Mouse (Mus musculus) Patski (cell line): ENCODE measurements around the gene Clcf1. TPM values are rescaled to one million over a fixed set of nuclear protein-coding genes. Genes with fewer than 3 reads are reported as not detected.
A peak's percentile ranks its signal among the peaks of the same experiment; 100 is the strongest.
"Not testable (repeated sequence)": the region's sequence is repeated elsewhere in the genome, so short reads cannot be mapped to it uniquely, and the experiment has no call there.

Experiments used
- ATAC-seq: fragments of 100-300 bp; one replicate; pipeline ENCODE4 v1.8.0; 2021
- CTCF ChIA-PET: fragments of 350-600 bp; sonication (Branson Sonifier 250); formaldehyde crosslinking; loops from one replicate; lab custom pipeline; 2022; ENCODE audit warnings: inconsistent platforms; lab: Charles Lee
- POLR2A ChIA-PET: fragments of 350-600 bp; sonication (Branson Sonifier 250); formaldehyde crosslinking; loops from one replicate; lab custom pipeline; 2022; ENCODE audit warnings: antibody characterized with exemption, inconsistent platforms; lab: Charles Lee
- DNase-seq: peaks from one replicate; pipeline ENCODE4 v3.0.0-alpha.2; 2011; ENCODE audit warnings: low read depth, low spot score
- H3K27me3 ChIP-seq: fragments of 371-371 bp; one replicate; pipeline ENCODE4 v1.5.1; 2021
- CTCF ChIP-seq: fragments of 100-300 bp; IDR thresholded peaks from one replicate; pipeline ENCODE4 v1.5.1; 2021
- in situ Hi-C: fragments of 300-500 bp; cut with MboI; formaldehyde crosslinking; loops from 3 replicates; pipeline ENCODE4 v1.11.1; 2018; ENCODE audit warnings: low pct_unique_long_range_greater_than_20kb, mixed read lengths
- polyA plus RNA-seq: library from polyadenylated mRNA; unstranded; gene quantifications from one replicate; pipeline ENCODE4 v1.2.3, GENCODE M21; 2021

The Clcf1 gene
- polyA plus RNA-seq, 1 experiment from 2014 or later = 122 TPM

- CTCF ChIA-PET = interaction anchor here (1.0 to 20.5 kb wide), 3 partner anchors 11 to 31 kb away, joined by 3 to 396 read pairs (median 3); partner anchors contain the start of genes AC109138.7, Clcf1 and Rad9a
Observed at GRCm38 (mm10) chr19:4232186-4232572, 18.1 kb downstream of the Clcf1 start.

GRCm38 (mm10) chr19:4232651-4233050 is 18.6 kb downstream of the Clcf1 start:
- DNase-seq (no peak), ATAC-seq (no peak)
- no peaks in the 10 kb centered on the region for H3K27me3 ChIP-seq
- in situ Hi-C loops = no loop called here
- TF ChIP-seq CTCF = no peak
- CTCF ChIA-PET = interaction anchor here (1.0 to 20.5 kb wide), 3 partner anchors 10 to 31 kb away, joined by 3 to 396 read pairs (median 3); partner anchors contain the start of genes AC109138.7, Clcf1 and Rad9a
- POLR2A ChIA-PET = interaction anchor here (0.9 to 8.3 kb wide), 4 partner anchors 10 to 78 kb away, joined by 3 to 199 read pairs (median 6); partner anchors contain the start of genes AC109138.7 and Clcf1

More at GRCm38 (mm10) chr19:4232186-4232572, 18.1 kb downstream of the Clcf1 start:
- TF ChIP-seq CTCF = no peak
- H3K27me3 ChIP-seq = no peaks in the 10 kb centered on the region
- no peak for ATAC-seq
- DNase-seq = no peak
- POLR2A ChIA-PET = interaction anchor here (0.9 to 8.3 kb wide), 5 partner anchors 9 to 159 kb away, joined by 3 to 199 read pairs (median 4); partner anchors contain the start of genes AC109138.7 and Clcf1
- in situ Hi-C loops = no loop called here

- ATAC-seq = no peak
- no peaks in the 10 kb centered on the region for H3K27me3 ChIP-seq
- no peak for TF ChIP-seq CTCF
- CTCF ChIA-PET = interaction anchor here (20.5 kb wide), 1 partner anchor 22 kb away, joined by 396 read pairs; the partner anchor contains the start of genes AC109138.7 and Clcf1
- DNase-seq = no peak
- in situ Hi-C loops = no loop called here
- POLR2A ChIA-PET = interaction anchor here (8.3 kb wide), 1 partner anchor 21 kb away, joined by 199 read pairs; the partner anchor contains the start of genes AC109138.7 and Clcf1
Observed at GRCm38 (mm10) chr19:4234548-4234947, 20.5 kb downstream of the Clcf1 start.

DNA sequence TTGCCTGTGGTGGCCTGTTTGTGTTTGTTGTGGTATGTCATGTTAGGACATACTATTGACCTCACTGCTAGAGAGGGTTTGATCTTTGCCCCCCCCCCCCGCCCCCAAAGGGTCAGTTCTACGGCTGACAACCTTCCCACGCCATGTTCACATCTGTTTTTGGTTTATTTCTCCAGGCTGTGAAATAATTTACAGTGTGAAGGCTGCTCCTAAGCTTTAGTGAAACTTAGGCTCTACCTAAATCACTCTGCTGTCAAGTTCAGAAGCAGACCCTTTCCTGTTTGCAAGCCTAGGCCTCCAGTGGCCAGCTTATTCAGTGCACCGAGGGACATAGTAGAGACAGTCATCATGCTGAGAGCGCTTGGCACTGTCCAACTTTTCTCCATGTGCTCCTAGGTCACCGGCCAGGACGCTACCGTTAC is 26.2 kb downstream of the Clcf1 start:
- in situ Hi-C loops = no loop called here
- TF ChIP-seq CTCF = no peak
- no peaks in the 10 kb centered on the region for H3K27me3 ChIP-seq
- ATAC-seq = no peak
- CTCF ChIA-PET = no interaction called here
- no peak for DNase-seq
- POLR2A ChIA-PET = no interaction called here

DNA sequence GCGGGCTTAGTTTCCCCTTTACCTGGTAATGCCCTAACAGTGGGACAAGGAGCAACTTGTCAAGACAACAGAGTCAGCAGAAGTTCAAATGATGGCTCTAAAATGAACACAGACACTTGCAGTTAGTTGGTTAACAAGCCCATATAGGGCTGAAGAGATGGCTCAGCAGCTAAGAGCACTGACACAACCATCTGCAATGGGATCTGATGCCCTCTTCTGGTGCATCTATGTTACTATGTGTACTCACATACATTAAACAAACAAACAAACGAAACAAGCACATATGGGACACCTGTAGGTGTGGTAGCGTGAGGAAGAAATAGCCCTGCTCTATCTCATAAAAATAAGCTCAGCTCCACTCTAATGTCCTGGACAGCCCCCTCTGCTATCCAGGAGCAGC is 28.4 kb downstream of the Clcf1 start:
- in situ Hi-C loops = no loop called here
- no peaks in the 10 kb centered on the region for H3K27me3 ChIP-seq
- POLR2A ChIA-PET = interaction anchor here (1.0 kb wide), 2 partner anchors 14 to 15 kb away, joined by 3 to 4 read pairs; no protein-coding TSS in a partner anchor
- no peak for ATAC-seq
- no peak for DNase-seq
- CTCF ChIA-PET = interaction anchor here (1.0 to 2.4 kb wide), 9 partner anchors 10 to 43 kb away, joined by 3 to 17 read pairs (median 5); partner anchors contain the start of gene Pold4
- TF ChIP-seq CTCF = peak; percentile 44

- H3K27me3 ChIP-seq = no peaks in the 10 kb centered on the region
- ATAC-seq (no peak), DNase-seq (no peak)
- no peak for TF ChIP-seq CTCF
- CTCF ChIA-PET = interaction anchor here (1.7 to 3.2 kb wide), 2 partner anchors 10 to 17 kb away, joined by 6 to 10 read pairs; no protein-coding TSS in a partner anchor
- in situ Hi-C loops = loop anchor here (5.0 kb wide), 1 partner anchor 42 kb away; the partner anchor contains the start of gene Rad9a
- POLR2A ChIA-PET = interaction anchor here (0.8 kb wide), 1 partner anchor 13 kb away, joined by 4 read pairs; the partner anchor contains the start of gene Pold4
Observed at GRCm38 (mm10) chr19:4244775-4245174, 30.7 kb downstream of the Clcf1 start.

DNA sequence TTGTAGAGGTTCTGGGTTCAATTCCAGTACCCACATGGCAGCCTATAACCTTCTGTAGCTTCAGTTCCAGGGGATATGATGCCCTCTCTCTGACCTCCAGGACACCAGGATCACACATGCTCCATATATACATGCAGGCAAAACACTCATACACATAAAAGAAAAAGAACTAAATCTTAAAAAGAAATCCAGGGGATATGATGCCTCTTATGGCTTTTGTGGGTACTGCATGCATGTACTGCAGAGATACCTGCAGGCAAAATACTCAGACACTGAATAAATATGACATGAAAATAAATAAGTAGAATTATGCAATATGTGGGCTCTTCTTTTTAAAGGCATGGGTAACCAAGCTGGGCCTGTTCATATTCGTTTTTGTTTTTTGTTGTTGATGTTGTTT is 33.0 kb downstream of the Clcf1 start:
- no peaks in the 10 kb centered on the region for H3K27me3 ChIP-seq
- no peak for DNase-seq
- ChIA-PET POLR2A (interaction anchor here (1.0 kb wide), 1 partner anchor 51 kb away, joined by 3 read pairs; no protein-coding TSS in a partner anchor), CTCF (interaction anchor here (2.6 to 3.2 kb wide), 2 partner anchors 19 to 40 kb away, joined by 8 to 10 read pairs; no protein-coding TSS in a partner anchor)
- ATAC-seq = no peak
- in situ Hi-C loops = loop anchor here (5.0 kb wide), 1 partner anchor 45 kb away; the partner anchor contains the start of gene Rad9a
- peak; percentile 51 for TF ChIP-seq CTCF

- TF ChIP-seq CTCF = peak; percentile 25
- H3K27me3 ChIP-seq, DNase-seq, ATAC-seq: not testable (repeated sequence)
- POLR2A ChIA-PET = interaction anchor here (0.7 to 1.8 kb wide), 2 partner anchors 37 to 42 kb away, joined by 3 to 4 read pairs; no protein-coding TSS in a partner anchor
- CTCF ChIA-PET = interaction anchor here (0.7 to 2.6 kb wide), 7 partner anchors 9 to 244 kb away, joined by 3 to 8 read pairs (median 3); no protein-coding TSS in a partner anchor
- in situ Hi-C loops = loop anchor here (5.0 kb wide), 1 partner anchor 46 kb away; the partner anchor contains the start of gene Rad9a
Observed at GRCm38 (mm10) chr19:4248683-4249082, 34.6 kb downstream of the Clcf1 start.

DNA sequence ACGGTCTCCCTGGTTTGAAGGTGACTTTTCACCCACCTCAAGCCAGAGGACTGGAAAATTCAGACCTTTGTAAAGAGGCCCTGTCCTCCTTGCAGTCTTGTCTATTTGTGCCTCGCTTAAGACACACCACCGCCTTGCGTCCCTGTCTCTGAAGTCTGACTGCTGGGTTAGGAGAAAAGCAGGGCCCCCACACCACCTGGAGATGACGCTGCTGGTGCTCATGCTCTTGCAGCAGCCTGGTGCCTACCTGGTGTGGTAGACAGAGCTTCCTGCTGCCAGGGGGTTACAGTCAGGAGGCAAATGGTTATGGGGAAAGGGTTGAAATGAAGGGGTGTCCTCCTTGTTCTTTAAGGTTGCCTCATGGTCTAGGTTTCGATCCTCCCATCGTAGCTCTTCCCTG is 40.2 kb downstream of the Clcf1 start:
- in situ Hi-C loops = loop anchor here (10.0 kb wide), 1 partner anchor 161 kb away; no protein-coding TSS in a partner anchor
- ChIA-PET POLR2A (interaction anchor here (0.5 to 2.1 kb wide), 3 partner anchors 17 to 42 kb away, joined by 3 to 6 read pairs (median 6); no protein-coding TSS in a partner anchor), CTCF (interaction anchor here (0.7 to 2.8 kb wide), 8 partner anchors 9 to 57 kb away, joined by 3 to 16 read pairs (median 6); no protein-coding TSS in a partner anchor)
- H3K27me3 ChIP-seq = no peaks in the 10 kb centered on the region
- no peak for TF ChIP-seq CTCF
- DNase-seq (no peak), ATAC-seq (no peak)

- ATAC-seq (no peak), DNase-seq (no peak)
- TF ChIP-seq CTCF = peak; percentile 71
- H3K27me3 ChIP-seq = no peaks in the 10 kb centered on the region
- in situ Hi-C loops = loop anchor here (5.0 to 10.0 kb wide), 2 partner anchors 57 to 159 kb away; no protein-coding TSS in a partner anchor
- CTCF ChIA-PET = interaction anchor here (0.9 to 3.0 kb wide), 8 partner anchors 11 to 68 kb away, joined by 3 to 16 read pairs (median 6); no protein-coding TSS in a partner anchor
- POLR2A ChIA-PET = no interaction called here
Observed at GRCm38 (mm10) chr19:4255583-4256162, 41.6 kb downstream of the Clcf1 start.
